Mouse (Mus musculus): Measurements from ENCODE around the gene Spcs1.

DNA sequence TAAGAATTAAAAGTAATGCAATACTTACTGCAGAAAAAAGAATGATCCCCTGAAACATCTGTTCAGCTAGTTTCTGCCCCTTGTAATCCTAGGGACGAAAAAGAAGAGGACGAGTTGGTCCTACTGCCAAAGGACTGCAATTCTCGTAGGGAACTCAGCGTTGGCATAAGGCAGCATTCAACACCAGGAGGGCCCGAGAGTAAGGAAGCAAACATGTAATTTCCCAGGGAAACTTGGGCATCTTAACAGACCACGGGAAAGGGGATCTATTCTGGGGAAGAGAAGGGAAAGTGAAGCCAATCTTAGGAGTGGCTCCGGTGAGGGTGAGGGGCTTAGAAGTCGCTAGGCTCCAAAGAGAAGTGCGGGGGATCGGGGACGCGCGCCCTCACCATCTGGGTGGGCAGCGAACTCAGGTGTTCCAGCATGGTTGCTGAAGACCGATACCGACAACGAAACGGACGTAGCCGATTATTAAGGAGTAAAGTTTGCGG, 611 bp downstream of the Spcs1 start:
- TF ChIP-seq CTCF (conservative IDR thresholded peaks at IDR 0.05; ENCODE audit: low read length) (no peak), NANOG (IDR thresholded peaks at IDR 0.05; ENCODE audit: borderline replicate concordance, low read length) (no peak)
